Mouse (Mus musculus): ENCODE measurements around the gene Rasgef1b. TPM values are rescaled to one million over a fixed set of nuclear protein-coding genes. Genes with fewer than 3 reads are reported as not detected.

The Rasgef1b gene
- polyA plus RNA-seq, 1 experiment from 2014 or later = 33.1 TPM

DNA sequence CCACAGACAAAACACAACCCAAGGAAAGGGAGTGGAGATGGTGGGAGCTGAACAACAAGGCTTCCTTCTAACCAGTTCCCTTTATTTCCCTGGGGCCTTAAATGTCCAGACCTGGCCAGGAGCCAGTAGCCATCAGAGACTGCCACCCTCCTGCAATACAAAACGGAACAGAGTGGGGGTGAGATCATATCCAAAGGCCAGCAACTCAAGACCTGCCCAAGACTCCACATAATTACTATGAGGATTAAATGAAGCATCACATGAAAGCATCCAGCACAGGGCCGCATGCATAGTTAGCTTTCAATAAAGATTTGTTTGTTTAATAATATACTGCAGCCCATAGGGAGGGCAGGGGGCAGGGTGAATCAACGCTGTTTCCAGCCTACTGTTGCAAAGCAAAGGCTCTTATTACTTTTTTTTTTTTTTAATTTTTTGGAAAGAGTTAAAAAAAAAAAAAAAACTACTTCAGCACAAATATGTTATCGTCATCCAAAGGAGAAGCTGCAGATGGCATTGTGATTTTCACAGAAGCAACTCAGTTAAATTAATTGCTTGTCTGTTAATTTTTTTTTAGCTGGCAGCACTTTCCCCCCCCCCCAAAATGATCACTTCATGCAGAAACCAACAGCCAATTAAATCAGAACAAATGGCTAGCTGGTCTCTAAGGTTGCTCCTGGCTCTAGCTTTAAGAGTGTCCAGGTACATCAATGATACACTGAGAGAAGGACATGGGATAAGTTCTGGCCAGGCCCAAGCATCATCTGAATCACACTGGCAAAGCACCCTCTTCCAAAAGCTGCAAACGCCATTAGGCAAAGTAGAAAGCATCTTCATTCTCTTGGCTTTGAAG lies 241.6 kb downstream of the Rasgef1b start:
- Histone ChIP-seq H3K4me1 (replicated peaks) (no peaks in the 10 kb centered on the region), H3K27me3 (no peaks in the 10 kb centered on the region), H3K9me3 (replicated peaks) (no peaks in the 10 kb centered on the region), H3K4me3 (no peak overlapping the region), H3K36me3 (no peaks in the 10 kb centered on the region), H3K4me2 (no peak overlapping the region), H3K27ac (no peak overlapping the region), H3K9ac (no peak overlapping the region)
- 73% methylated on average over 5 of the region's 5 CpGs for WGBS
- no peak for ATAC-seq (replicated peaks; ENCODE audit: insufficient number of reproducible peaks, insufficient read depth, low FRiP score, low read depth)

DNA sequence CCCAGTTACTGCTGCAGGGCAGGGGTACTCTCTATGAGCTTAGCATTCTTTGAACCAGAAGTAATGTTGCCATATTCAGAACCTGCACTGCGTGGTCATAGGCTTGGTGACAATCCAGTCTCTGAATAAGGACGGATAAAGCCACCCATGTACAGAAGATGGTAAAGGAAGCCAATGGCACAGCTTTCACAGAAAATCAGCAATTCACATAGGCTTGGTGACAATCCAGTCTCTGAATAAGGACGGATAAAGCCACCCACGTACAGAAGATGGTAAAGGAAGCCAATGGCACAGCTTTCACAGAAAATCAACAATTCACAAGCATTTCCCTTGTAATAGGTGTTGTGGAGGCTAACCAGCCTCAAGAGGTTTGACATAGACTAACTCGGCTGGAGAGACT lies 245.7 kb downstream of the Rasgef1b start:
- Histone ChIP-seq H3K4me2 (no peak overlapping the region), H3K36me3 (no peaks in the 10 kb centered on the region), H3K4me1 (replicated peaks) (peaks cover 18% of the 10 kb centered on the region), H3K9ac (no peak overlapping the region), H3K9me3 (replicated peaks) (no peaks in the 10 kb centered on the region), H3K27me3 (no peaks in the 10 kb centered on the region), H3K27ac (no peak overlapping the region), H3K4me3 (no peak overlapping the region)
- 80% methylated on average over 5 of the region's 5 CpGs for WGBS
- ATAC-seq (replicated peaks; ENCODE audit: insufficient number of reproducible peaks, insufficient read depth, low FRiP score, low read depth) = no peak

DNA sequence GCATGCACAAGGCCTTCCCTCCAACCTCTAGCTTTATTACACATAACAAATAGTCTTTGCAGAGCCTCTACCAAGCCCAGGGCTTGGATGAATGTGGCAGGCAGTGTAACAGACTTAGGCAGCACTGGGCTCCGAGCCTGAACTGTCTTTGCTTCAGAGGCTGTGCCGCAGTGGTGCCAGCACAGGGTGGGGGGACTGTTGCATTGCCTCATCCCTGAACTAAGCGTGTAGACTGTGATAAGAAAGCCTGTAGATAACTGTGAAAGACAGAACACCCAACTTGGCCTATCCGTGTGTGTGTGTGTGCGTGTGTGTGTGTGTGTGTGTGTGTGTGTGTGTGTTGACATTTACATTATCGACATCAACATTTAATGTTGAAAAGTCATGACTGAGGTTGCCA lies 246.3 kb downstream of the Rasgef1b start:
- Histone ChIP-seq H3K9me3 (replicated peaks) (no peaks in the 10 kb centered on the region), H3K27ac (no peak overlapping the region), H3K9ac (no peak overlapping the region), H3K36me3 (no peaks in the 10 kb centered on the region), H3K4me2 (no peak overlapping the region), H3K4me3 (no peak overlapping the region), H3K27me3 (no peaks in the 10 kb centered on the region), H3K4me1 (replicated peaks) (peaks cover 18% of the 10 kb centered on the region)
- WGBS = 76% methylated on average over 6 of the region's 6 CpGs
- no peak for ATAC-seq (replicated peaks; ENCODE audit: insufficient number of reproducible peaks, insufficient read depth, low FRiP score, low read depth)

DNA sequence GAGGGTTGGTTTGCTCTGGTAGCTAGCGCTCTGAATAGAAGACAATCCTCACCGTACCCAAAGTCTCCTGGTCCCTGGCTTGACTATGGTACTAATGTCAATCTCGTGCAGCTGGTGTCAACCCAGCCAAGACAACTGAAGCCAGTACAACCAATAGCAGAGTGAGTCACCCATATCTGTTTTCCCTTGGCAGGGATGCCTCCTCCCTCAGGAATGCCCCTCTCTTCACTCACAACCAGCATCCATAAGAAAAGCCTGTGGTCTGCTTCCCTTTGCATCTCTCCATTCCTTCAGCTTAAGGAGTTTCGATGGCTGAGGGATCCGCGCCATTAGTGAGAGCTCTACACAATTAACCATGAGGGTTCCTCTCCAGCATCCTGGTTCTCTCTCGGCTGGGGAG lies 246.8 kb downstream of the Rasgef1b start:
- H3K9me3 ChIP-seq (replicated peaks) = no peaks in the 10 kb centered on the region
- H3K27me3 ChIP-seq = no peaks in the 10 kb centered on the region
- H3K4me3 ChIP-seq = no peak overlapping the region
- no peak overlapping the region for H3K9ac ChIP-seq
- peaks cover 19% of the 10 kb centered on the region for H3K4me1 ChIP-seq (replicated peaks)
- H3K27ac ChIP-seq = no peak overlapping the region
- ATAC-seq (replicated peaks; ENCODE audit: insufficient number of reproducible peaks, insufficient read depth, low FRiP score, low read depth) = no peak
- H3K36me3 ChIP-seq = no peaks in the 10 kb centered on the region
- H3K4me2 ChIP-seq = no peak overlapping the region
- WGBS = 86% methylated on average over 7 of the region's 7 CpGs

DNA sequence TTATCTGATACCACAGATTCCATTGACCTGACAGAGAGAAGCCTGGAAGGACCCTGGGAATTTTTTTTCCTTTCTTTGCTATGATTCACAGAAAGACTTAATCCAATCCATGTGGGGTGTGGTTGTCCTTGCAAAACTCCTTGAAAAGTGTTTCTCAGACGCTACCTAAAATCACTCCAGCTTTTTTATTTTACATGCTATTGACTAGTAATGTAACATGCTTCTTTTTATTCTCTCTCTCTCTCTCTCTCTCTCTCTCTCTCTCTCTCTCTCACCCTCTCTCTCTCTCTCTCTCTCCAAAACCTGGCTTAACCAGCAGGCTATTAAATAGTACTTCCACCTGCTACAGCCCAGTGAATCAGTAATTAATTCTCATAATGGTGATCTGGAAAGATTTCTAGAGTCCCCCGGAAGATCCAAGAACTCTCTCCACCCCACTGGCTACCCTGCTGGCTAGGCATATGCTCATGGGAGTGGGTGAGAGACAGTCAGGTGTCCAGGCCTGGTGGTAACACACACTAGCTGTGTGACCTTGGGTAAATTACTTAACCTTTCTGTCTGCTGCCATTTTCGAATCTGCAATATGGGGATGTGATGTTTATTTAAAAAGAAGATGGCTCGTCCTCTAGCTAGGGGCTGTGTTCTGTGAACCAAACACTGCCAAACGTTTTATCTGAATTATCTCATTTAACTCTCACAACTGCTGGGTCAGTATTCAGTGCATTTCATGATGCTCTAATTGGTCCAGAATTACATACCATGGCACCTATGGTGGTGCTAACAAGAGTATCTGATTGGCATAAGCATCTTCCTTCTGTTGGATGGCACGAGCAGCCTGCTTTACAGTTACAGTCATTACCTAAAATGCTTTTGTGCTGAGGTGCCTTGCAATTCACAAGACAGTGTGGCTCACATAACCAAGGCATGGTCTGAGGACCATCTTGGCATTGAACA lies 248.5 kb downstream of the Rasgef1b start:
- ATAC-seq (replicated peaks; ENCODE audit: insufficient number of reproducible peaks, insufficient read depth, low FRiP score, low read depth) = no peak
- H3K4me2 ChIP-seq = peak overlapping the region; percentile 62
- 73% methylated on average over 6 of the region's 6 CpGs for WGBS
- peaks cover 25% of the 10 kb centered on the region for H3K4me1 ChIP-seq (replicated peaks)
- H3K36me3 ChIP-seq = no peaks in the 10 kb centered on the region
- no peaks in the 10 kb centered on the region for H3K27me3 ChIP-seq
- peak overlapping the region; percentile 78 for H3K27ac ChIP-seq
- peak overlapping the region; percentile 24; the same call in 1 of the 2 replicates for H3K4me3 ChIP-seq
- no peak overlapping the region for H3K9ac ChIP-seq
- no peaks in the 10 kb centered on the region for H3K9me3 ChIP-seq (replicated peaks)

DNA sequence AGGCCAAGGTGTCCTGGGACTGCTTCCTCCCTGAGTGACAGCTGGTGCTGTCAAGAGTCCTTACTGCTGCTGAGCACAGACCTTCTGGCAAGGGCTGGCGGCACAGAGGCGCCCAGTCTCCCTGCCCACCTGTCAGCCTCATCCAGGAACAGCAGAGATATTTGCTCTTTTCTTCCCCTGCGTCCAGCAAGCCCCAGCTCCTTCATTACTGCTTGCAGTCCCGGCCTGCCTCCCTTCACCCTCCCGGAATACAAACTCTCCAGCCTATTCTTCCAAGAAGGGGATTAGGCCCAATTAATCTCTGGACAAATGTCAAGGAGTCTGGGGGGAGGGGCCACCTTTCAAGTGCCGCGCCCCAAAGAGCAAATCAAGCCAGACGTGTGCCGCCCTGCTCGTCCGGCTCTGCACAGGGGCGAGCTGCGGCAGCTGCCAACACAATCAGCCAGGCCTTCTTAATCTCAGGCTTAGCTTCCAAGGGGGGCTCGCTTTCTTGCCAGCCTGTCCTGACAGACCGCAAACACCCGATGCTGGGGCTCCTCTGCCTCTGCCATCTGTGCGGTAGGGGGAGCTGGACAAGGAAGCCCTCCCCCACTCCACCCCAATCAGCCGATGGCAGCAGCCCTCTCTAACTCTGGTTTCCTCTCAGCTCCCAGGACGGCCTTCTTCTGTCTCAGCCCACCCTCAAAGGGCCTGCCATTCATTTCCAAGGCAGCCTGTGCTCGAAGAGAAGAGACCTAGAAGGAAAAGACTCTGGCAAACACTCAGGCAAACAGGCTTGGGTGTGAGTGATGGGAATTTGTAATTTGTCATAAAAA lies 249.4 kb downstream of the Rasgef1b start:
- WGBS = 5% methylated on average over 20 of the region's 20 CpGs
- peak overlapping the region; percentile 78 for H3K27ac ChIP-seq
- H3K9me3 ChIP-seq (replicated peaks) = no peaks in the 10 kb centered on the region
- ATAC-seq (replicated peaks; ENCODE audit: insufficient number of reproducible peaks, insufficient read depth, low FRiP score, low read depth) = peak; percentile 70
- H3K27me3 ChIP-seq = no peaks in the 10 kb centered on the region
- H3K4me3 ChIP-seq = peak overlapping the region; percentile 24
- no peaks in the 10 kb centered on the region for H3K36me3 ChIP-seq
- peaks cover 25% of the 10 kb centered on the region for H3K4me1 ChIP-seq (replicated peaks)
- peak overlapping the region; percentile 23; the same call in 1 of the 2 replicates for H3K9ac ChIP-seq
- H3K4me2 ChIP-seq = peak overlapping the region; percentile 62

DNA sequence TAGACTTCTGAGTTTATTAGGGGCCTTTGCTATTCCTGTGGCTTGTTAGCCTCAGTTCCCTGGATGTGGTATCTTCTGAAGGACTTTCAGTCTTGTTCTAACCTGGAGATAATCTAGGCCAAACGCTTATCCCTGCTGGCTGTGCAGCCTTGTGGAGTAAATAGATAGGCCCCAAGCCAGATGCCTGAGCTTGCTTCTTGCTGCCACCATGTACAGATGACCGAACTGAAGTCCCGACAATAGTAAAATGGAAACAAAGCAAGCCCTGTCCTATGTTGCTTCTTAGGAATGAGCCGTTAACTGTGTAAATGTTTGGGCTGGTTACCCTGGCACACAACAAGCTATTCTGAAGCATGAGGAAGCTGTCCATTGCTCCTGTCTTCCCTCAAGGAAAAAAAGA lies 250.1 kb downstream of the Rasgef1b start:
- H3K27ac ChIP-seq = peak overlapping the region; percentile 78
- no peak overlapping the region for H3K4me3 ChIP-seq
- no peak overlapping the region for H3K4me2 ChIP-seq
- 19% methylated on average over 4 of the region's 4 CpGs for WGBS
- no peaks in the 10 kb centered on the region for H3K36me3 ChIP-seq
- no peak overlapping the region for H3K9ac ChIP-seq
- no peaks in the 10 kb centered on the region for H3K27me3 ChIP-seq
- no peak for ATAC-seq (replicated peaks; ENCODE audit: insufficient number of reproducible peaks, insufficient read depth, low FRiP score, low read depth)
- H3K9me3 ChIP-seq (replicated peaks) = no peaks in the 10 kb centered on the region
- peaks cover 25% of the 10 kb centered on the region for H3K4me1 ChIP-seq (replicated peaks)

DNA sequence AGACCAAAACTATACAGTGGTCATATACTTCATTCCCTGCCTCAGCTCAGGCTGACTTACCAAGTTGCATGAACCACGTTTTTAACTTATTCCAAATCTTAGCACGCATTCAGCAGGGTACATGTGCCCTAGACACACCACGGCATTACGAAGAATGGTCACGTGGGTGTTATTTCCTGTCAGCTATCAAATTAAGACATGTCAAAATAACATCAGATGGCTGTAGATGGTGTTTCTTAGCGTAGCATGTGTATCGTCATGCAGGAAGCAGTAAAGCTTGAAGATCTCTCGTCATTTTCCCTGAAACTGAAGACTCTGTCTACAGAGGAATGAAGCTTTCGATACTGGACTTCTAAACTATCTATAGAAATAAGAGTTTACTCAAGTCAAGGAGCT lies 251.4 kb downstream of the Rasgef1b start:
- Histone ChIP-seq H3K9me3 (replicated peaks) (no peaks in the 10 kb centered on the region), H3K4me1 (replicated peaks) (peaks cover 25% of the 10 kb centered on the region), H3K4me3 (no peak overlapping the region), H3K4me2 (no peak overlapping the region), H3K9ac (no peak overlapping the region), H3K27me3 (no peaks in the 10 kb centered on the region), H3K36me3 (no peaks in the 10 kb centered on the region), H3K27ac (no peak overlapping the region)
- ATAC-seq (replicated peaks; ENCODE audit: insufficient number of reproducible peaks, insufficient read depth, low FRiP score, low read depth) = no peak
- 86% methylated on average over 9 of the region's 9 CpGs for WGBS

DNA sequence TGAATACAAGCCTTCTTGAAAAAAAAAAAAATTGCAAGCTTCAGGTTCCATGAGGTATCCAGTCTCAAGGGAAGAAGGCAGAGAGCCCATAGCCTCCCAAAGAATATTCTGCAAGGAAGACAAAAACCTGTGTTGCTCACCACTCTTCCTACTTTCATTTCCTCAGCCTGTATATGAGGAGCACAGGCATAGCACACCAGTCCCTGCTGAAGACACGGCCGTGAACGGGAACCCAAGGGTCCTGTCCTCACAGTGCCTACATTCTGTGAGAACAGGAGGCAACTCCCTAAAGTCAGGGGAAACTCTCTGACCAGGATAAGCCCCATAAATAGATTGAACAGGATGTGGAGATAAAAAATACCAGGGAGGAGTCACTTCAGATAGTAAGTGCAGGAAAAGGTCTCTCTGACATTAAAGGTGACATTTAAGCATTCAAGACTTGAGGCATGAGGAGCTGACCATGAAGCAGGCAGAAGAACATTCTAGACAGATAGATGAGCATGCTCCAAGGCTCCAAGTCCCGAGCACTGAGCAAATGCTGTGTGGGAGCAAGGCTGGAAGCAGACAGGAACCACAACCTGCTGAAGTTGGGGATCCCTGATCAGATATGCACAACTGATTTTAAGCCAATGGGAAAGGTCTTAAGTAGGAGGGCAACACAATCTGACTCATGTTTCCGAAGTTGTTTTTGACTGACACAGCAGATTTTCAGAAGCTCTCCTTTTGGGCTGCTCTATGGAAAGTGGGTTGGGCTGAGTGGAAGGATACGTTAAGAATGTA lies 252.0 kb downstream of the Rasgef1b start:
- Histone ChIP-seq H3K27ac (no peak overlapping the region), H3K9ac (no peak overlapping the region), H3K27me3 (no peaks in the 10 kb centered on the region), H3K4me1 (replicated peaks) (peaks cover 26% of the 10 kb centered on the region), H3K4me3 (no peak overlapping the region), H3K4me2 (no peak overlapping the region), H3K36me3 (no peaks in the 10 kb centered on the region), H3K9me3 (replicated peaks) (no peaks in the 10 kb centered on the region)
- 45% methylated on average over 6 of the region's 6 CpGs for WGBS
- no peak for ATAC-seq (replicated peaks; ENCODE audit: insufficient number of reproducible peaks, insufficient read depth, low FRiP score, low read depth)

DNA sequence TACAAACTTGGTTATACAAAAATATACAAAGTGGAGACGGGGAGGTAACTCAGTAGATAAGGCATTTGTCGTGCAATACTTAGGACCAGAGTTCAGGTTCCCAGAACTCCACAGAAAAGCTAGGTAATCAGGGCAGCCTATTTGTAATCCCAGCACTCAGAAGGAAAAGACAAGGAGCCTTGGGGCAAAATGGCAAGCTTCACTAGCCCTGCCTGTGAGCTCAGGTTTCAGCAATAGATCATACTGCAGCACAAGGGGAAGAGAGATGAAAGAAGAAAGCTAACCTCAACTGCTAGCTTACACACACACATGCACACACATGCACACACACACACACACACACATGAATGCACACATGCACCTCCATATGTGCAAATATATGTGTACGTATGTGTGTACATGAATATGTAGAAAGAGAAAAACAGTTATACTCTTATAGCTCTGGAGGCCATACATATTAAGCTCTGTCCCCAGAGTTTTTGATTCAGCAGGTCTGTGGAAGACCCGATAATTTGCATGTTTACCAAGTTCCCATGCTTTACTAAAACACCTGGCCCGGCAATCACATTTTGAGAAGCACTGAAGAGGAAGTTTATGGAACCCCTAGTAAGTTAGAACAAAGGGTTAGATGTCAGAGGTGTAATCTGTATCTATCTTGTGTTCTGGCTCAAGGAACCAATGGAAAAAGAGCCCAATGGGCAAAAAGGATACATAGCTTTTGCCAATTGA lies 256.1 kb downstream of the Rasgef1b start:
- no peaks in the 10 kb centered on the region for H3K36me3 ChIP-seq
- H3K9me3 ChIP-seq (replicated peaks) = no peaks in the 10 kb centered on the region
- H3K4me3 ChIP-seq = no peak overlapping the region
- 77% methylated on average over 5 of the region's 5 CpGs for WGBS
- H3K27ac ChIP-seq = no peak overlapping the region
- H3K9ac ChIP-seq = no peak overlapping the region
- ATAC-seq (replicated peaks; ENCODE audit: insufficient number of reproducible peaks, insufficient read depth, low FRiP score, low read depth) = no peak
- peaks cover 16% of the 10 kb centered on the region for H3K4me1 ChIP-seq (replicated peaks)
- no peak overlapping the region for H3K4me2 ChIP-seq
- no peaks in the 10 kb centered on the region for H3K27me3 ChIP-seq
